Mouse (Mus musculus): ENCODE results near the gene Arl4c.
"Not testable (repeated sequence)": the region's sequence is repeated elsewhere in the genome, so short reads cannot be mapped to it uniquely, and the experiment has no call there.

The Arl4c gene

GRCm38 (mm10) chr1:88655473-88656095, 46.4 kb downstream of the Arl4c start:
- no peak for DNase-seq (ENCODE audit: low spot score in 2 of 2)

- DNase-seq (ENCODE audit: low spot score in 2 of 2), result no peak
Measured at GRCm38 (mm10) chr1:88654521-88655472, 47.2 kb downstream of the Arl4c start.

GRCm38 (mm10) chr1:88653614-88654520, 48.2 kb downstream of the Arl4c start:
- DNase-seq (ENCODE audit: low spot score in 2 of 2), result no peak

GRCm38 (mm10) chr1:88652682-88653081, 49.3 kb downstream of the Arl4c start:
- DNase-seq (ENCODE audit: low spot score in 2 of 2), result no peak

GRCm38 (mm10) chr1:88651668-88652067, 50.4 kb downstream of the Arl4c start:
- DNase-seq (ENCODE audit: low spot score in 2 of 2), result no peak

GRCm38 (mm10) chr1:88648742-88649141, 53.3 kb downstream of the Arl4c start:
- no peak for DNase-seq (ENCODE audit: low spot score in 2 of 2)

- DNase-seq (ENCODE audit: low spot score in 2 of 2), result no peak
Measured at GRCm38 (mm10) chr1:88645599-88646119, 56.4 kb downstream of the Arl4c start.

GRCm38 (mm10) chr1:88644417-88644816, 57.6 kb downstream of the Arl4c start:
- no peak for DNase-seq (ENCODE audit: low spot score in 2 of 2)

GRCm38 (mm10) chr1:88643181-88643823, 58.7 kb downstream of the Arl4c start:
- peak in 1 of 2 experiments; percentile 52 for DNase-seq (ENCODE audit: low spot score in 2 of 2)

GRCm38 (mm10) chr1:88642735-88643134, 59.3 kb downstream of the Arl4c start:
- DNase-seq (ENCODE audit: low spot score in 2 of 2), result no peak

- no peak for DNase-seq (ENCODE audit: low spot score in 2 of 2)
Measured at GRCm38 (mm10) chr1:88641678-88642215, 60.3 kb downstream of the Arl4c start.

GRCm38 (mm10) chr1:88641194-88641593, 60.8 kb downstream of the Arl4c start:
- DNase-seq (ENCODE audit: low spot score in 2 of 2), result no peak

GRCm38 (mm10) chr1:88639432-88640281, 62.4 kb downstream of the Arl4c start:
- no peak for DNase-seq (ENCODE audit: low spot score in 2 of 2)

GRCm38 (mm10) chr1:88638622-88639021, 63.4 kb downstream of the Arl4c start:
- no peak for DNase-seq (ENCODE audit: low spot score in 2 of 2)

- not testable (repeated sequence) for DNase-seq (ENCODE audit: low spot score in 2 of 2)
Measured at GRCm38 (mm10) chr1:88636579-88637161, 65.4 kb downstream of the Arl4c start.

GRCm38 (mm10) chr1:88635659-88636058, 66.4 kb downstream of the Arl4c start:
- no peak for DNase-seq (ENCODE audit: low spot score in 2 of 2)

GRCm38 (mm10) chr1:88632851-88633250, 69.2 kb downstream of the Arl4c start:
- DNase-seq (ENCODE audit: low spot score in 2 of 2), result no peak

GRCm38 (mm10) chr1:88629966-88630488, 72.0 kb downstream of the Arl4c start:
- no peak for DNase-seq (ENCODE audit: low spot score in 2 of 2)

GRCm38 (mm10) chr1:88625190-88625589, 76.8 kb downstream of the Arl4c start:
- no peak for DNase-seq (ENCODE audit: low spot score in 2 of 2)
